12 mouse cellular contexts compared by ENCODE assay signal in the genomic region with DNA sequence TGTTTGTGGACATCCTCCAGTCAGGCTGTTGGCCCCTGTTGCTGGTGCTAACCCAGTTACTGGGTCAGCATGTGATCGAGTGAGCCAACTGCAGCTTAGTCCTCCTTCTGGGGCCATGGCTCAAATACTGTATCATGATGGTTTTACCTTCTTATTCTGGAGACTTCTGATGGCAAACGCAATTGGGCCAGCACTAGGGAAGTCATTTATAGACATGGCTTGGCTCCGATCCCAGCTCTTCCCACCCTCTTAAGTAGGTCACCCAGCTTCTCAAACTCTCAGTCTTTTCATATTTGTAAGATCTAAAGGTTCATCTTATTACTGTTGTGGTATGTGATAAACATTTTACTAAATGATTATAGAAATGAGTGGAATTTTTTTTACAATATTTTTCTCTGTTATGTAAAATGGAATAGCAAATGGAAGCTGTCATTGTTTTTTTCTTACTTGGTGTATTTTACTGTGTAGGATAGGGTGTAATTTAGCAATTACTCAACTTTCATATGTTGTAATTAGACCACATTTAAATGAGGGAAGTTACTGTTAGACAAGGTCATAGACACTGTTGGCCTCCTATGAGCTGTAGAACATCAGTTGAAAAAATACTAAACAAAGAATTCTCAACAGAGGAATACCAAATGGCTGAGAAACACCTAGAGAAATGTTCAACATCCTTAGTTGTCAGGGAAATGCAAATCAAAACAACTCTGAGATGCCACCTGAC.
DNase-seq lines count a peak whose midpoint lies in the region; ATAC-seq lines count a peak whose summit lies in the region.
"Had no signal": no experiment of that assay in that cellular context is flagged by ENCODE, and none has a peak within 500 bp of the region (broad histone marks: within the 10 kb centered on the region; RNA-seq: fewer than 3 reads in every experiment).

No protein-coding gene starts in this region.

- no peaks in the 10 kb centered on the region for H3K4me1 ChIP-seq in intestine, embryonic 15.5 days (replicated peaks)
- no peaks in the 10 kb centered on the region for H3K4me1 ChIP-seq in hindbrain, embryonic 16.5 days (ENCODE audit: control insufficient read depth, insufficient read depth, low read depth, low read length)
- H3K4me1 ChIP-seq: limb, embryonic 15.5 days had no signal

- H3K27me3 ChIP-seq in intestine, embryonic 15.5 days (replicated peaks): no peaks in the 10 kb centered on the region
- H3K27me3 ChIP-seq in hindbrain, embryonic 16.5 days (replicated peaks; ENCODE audit: control insufficient read depth, insufficient read depth, low read length): no peaks in the 10 kb centered on the region
- H3K27me3 ChIP-seq: limb, embryonic 15.5 days had no signal

- H3K9me3 ChIP-seq in intestine, embryonic 15.5 days: no peaks in the 10 kb centered on the region
- H3K9me3 ChIP-seq in hindbrain, embryonic 16.5 days (ENCODE audit: control insufficient read depth, low read length): no peaks in the 10 kb centered on the region
- H3K9me3 ChIP-seq: limb, embryonic 15.5 days had no signal

- intact Hi-C loops in left cerebral cortex, postnatal 25 days (cut with DNase I): no loop called here

- no peak overlapping the region for H3K9ac ChIP-seq in intestine, embryonic 15.5 days
- no peak overlapping the region for H3K9ac ChIP-seq in hindbrain, embryonic 16.5 days (ENCODE audit: low read depth, low read length)
- H3K9ac ChIP-seq: hindbrain, embryonic 14.5 days; limb, embryonic 15.5 days had no signal

- WGBS in intestine, embryonic 15.5 days: 83% methylated on average over 3 of the region's 3 CpGs
- 83% methylated on average over 3 of the region's 3 CpGs for WGBS in hindbrain, embryonic 16.5 days

- no peaks in the 10 kb centered on the region for H3K36me3 ChIP-seq in intestine, embryonic 15.5 days
- no peaks in the 10 kb centered on the region for H3K36me3 ChIP-seq in hindbrain, embryonic 16.5 days (ENCODE audit: control insufficient read depth, insufficient read depth, low read length)
- H3K36me3 ChIP-seq: limb, embryonic 15.5 days had no signal

- H3K27ac ChIP-seq in intestine, embryonic 15.5 days: no peak overlapping the region
- no peak overlapping the region for H3K27ac ChIP-seq in hindbrain, embryonic 16.5 days (ENCODE audit: low read depth, low read length)
- H3K27ac ChIP-seq: hindbrain, embryonic 14.5 days; limb, embryonic 15.5 days had no signal

- H3K4me2 ChIP-seq in intestine, embryonic 15.5 days (replicated peaks): no peak overlapping the region
- no peak overlapping the region for H3K4me2 ChIP-seq in hindbrain, embryonic 16.5 days (ENCODE audit: low read length)
- H3K4me2 ChIP-seq: hindbrain, embryonic 14.5 days; limb, embryonic 15.5 days had no signal

- DNase-seq in frontal cortex, adult 2 months (ENCODE audit: extremely low spot score in 1 of 2, low spot score in 1 of 2): peak; percentile 46 to 66
- DNase-seq in frontal cortex, postnatal 25 days (ENCODE audit: low spot score in 2 of 2): no peak
- DNase-seq in lung, postnatal 14 days: peak; percentile 9
- no peak for DNase-seq in lung, postnatal 4 days
- DNase-seq in left cerebral cortex, postnatal 25 days (ENCODE audit: low spot score in 2 of 2): peak; percentile 47 to 78
- no peak for DNase-seq in ovary, postnatal 14 days (ENCODE audit: low spot score)
- DNase-seq: adrenal gland, adult 8-10 months; heart, adult 11 months had no signal

- no peak overlapping the region for H3K4me3 ChIP-seq in intestine, embryonic 15.5 days (replicated peaks)
- no peak overlapping the region for H3K4me3 ChIP-seq in hindbrain, embryonic 16.5 days (ENCODE audit: low read length)
- H3K4me3 ChIP-seq: limb, embryonic 15.5 days had no signal

- ATAC-seq in intestine, embryonic 15.5 days: no peak
- ATAC-seq in hindbrain, embryonic 16.5 days: no peak

Comparison
In these comparisons a context has a peak if more than half of its experiments do, and no peak if none do; other contexts are left out.
1. DNase-seq: peak in frontal cortex, adult 2 months (2 of 2), lung, postnatal 14 days (single experiment) and left cerebral cortex, postnatal 25 days (2 of 2); none in frontal cortex, postnatal 25 days (0 of 2), lung, postnatal 4 days (0 of 2) and ovary, postnatal 14 days (single experiment).